Mouse (Mus musculus): ENCODE data around the gene Gm20518.

GRCm38 (mm10) chr16:17933594-17934444 is 42.3 kb upstream of the Gm20518 start:
- TF ChIP-seq ZC3H11A (IDR thresholded peaks at IDR 0.05; ENCODE audit: low read depth, low read length) (no peak), POLR2AphosphoS2 (IDR thresholded peaks at IDR 0.05; ENCODE audit: low read length) (0 out of 2 replicates have a peak, but pooled peaks have one; percentile 39), CTCF (IDR thresholded peaks at IDR 0.05 in 2 of 3, conservative IDR thresholded peaks at IDR 0.05 in 1 of 3; ENCODE audit: control insufficient read depth in 1 of 3, insufficient read depth in 1 of 3, low read depth in 2 of 3, low read length in 3 of 3, poor library complexity in 1 of 3, severe bottlenecking in 1 of 3) (no peak), BHLHE40 (IDR thresholded peaks at IDR 0.05; ENCODE audit: borderline replicate concordance, low read depth, low read length) (0 out of 2 replicates have a peak, but pooled peaks have one; percentile 12), TBP (IDR thresholded peaks at IDR 0.05; ENCODE audit: low read depth, low read length) (peak; percentile 41; the same call in 1 of the 2 replicates), ELF1 (IDR thresholded peaks at IDR 0.05; ENCODE audit: low read depth, low read length) (no peak), POLR2A (IDR thresholded peaks at IDR 0.05; ENCODE audit: control insufficient read depth in 1 of 2, insufficient read depth in 1 of 2, low read depth in 1 of 2, low read length in 2 of 2, poor library complexity in 1 of 2) (peak; percentile 32 to 53; a peak in 3 of 4 replicates), NELFE (IDR thresholded peaks at IDR 0.05; ENCODE audit: low read depth, low read length) (peak; percentile 53), MAX (IDR thresholded peaks at IDR 0.05; ENCODE audit: low read length) (peak; percentile 65; the same call in 1 of the 2 replicates), RAD21 (IDR thresholded peaks at IDR 0.05; ENCODE audit: low read depth, low read length) (no peak), JUND (IDR thresholded peaks at IDR 0.05; ENCODE audit: low read depth, low read length) (no peak), TAL1 (IDR thresholded peaks at IDR 0.05; ENCODE audit: low read length) (peak; percentile 12; the same call in 1 of the 2 replicates)

Measured in MEL (cell line).